12 mouse cellular contexts compared by ENCODE assay signal in genomic region chr8:107671471-107671870, GRCm38 (mm10).
DNase-seq lines count a peak whose midpoint lies in the region; ATAC-seq and TF ChIP-seq lines count a peak whose summit lies in the region.
"Had no signal": no experiment of that assay in that cellular context is flagged by ENCODE, and none has a peak within 500 bp of the region (broad histone marks: within the 10 kb centered on the region; RNA-seq: fewer than 3 reads in every experiment).

No protein-coding gene starts in this region.

- H3K4me3 ChIP-seq in kidney, adult 2 months (ENCODE audit: insufficient read depth, low read depth, low read length), result no peak overlapping the region
- no peak overlapping the region for H3K4me3 ChIP-seq in embryonic facial prominence, embryonic 13.5 days
- H3K4me3 ChIP-seq in hindbrain, embryonic 12.5 days, result no peak overlapping the region
- no peak overlapping the region for H3K4me3 ChIP-seq in neural tube, embryonic 11.5 days (ENCODE audit: low read depth, low read length)
- H3K4me3 ChIP-seq in cerebellum, adult 2 months (replicated peaks; ENCODE audit: insufficient read depth, low read depth, low read length), result no peak overlapping the region

- no peak overlapping the region for H3K9ac ChIP-seq in embryonic facial prominence, embryonic 13.5 days
- H3K9ac ChIP-seq in hindbrain, embryonic 12.5 days, result no peak overlapping the region
- H3K9ac ChIP-seq in neural tube, embryonic 11.5 days (ENCODE audit: low read length), result no peak overlapping the region

- no peaks in the 10 kb centered on the region for H3K9me3 ChIP-seq in embryonic facial prominence, embryonic 13.5 days
- H3K9me3 ChIP-seq in hindbrain, embryonic 12.5 days (replicated peaks), result no peaks in the 10 kb centered on the region
- no peaks in the 10 kb centered on the region for H3K9me3 ChIP-seq in neural tube, embryonic 11.5 days (ENCODE audit: control insufficient read depth, low read length)

- no peak overlapping the region for H3K27ac ChIP-seq in kidney, adult 2 months (ENCODE audit: insufficient read depth, low read depth, low read length)
- H3K27ac ChIP-seq in embryonic facial prominence, embryonic 13.5 days, result no peak overlapping the region
- H3K27ac ChIP-seq in hindbrain, embryonic 12.5 days, result no peak overlapping the region
- no peak overlapping the region for H3K27ac ChIP-seq in neural tube, embryonic 11.5 days (ENCODE audit: low read depth, low read length)
- H3K27ac ChIP-seq in cerebellum, adult 2 months (ENCODE audit: insufficient read depth, low read length), result no peak overlapping the region

- 53% methylated on average over 8 of the region's 8 CpGs for WGBS in kidney, adult 2 months
- 26% methylated on average over 8 of the region's 8 CpGs for WGBS in embryonic facial prominence, embryonic 13.5 days
- WGBS in hindbrain, embryonic 12.5 days, result 33% methylated on average over 8 of the region's 8 CpGs
- WGBS in neural tube, embryonic 11.5 days, result 34% methylated on average over 8 of the region's 8 CpGs
- WGBS in cerebellum, adult 2 months, result 2% methylated on average over 8 of the region's 8 CpGs

- 0 out of 2 replicates have a peak, but pooled peaks have one; percentile 64 for ATAC-seq in embryonic facial prominence, embryonic 13.5 days (ENCODE audit: insufficient number of reproducible peaks, insufficient read depth, low FRiP score, low TSS enrichment, low read depth)
- ATAC-seq in hindbrain, embryonic 12.5 days (ENCODE audit: low FRiP score), result peak; percentile 73
- peak; percentile 38; the same call in 1 of the 2 replicates for ATAC-seq in neural tube, embryonic 11.5 days (ENCODE audit: insufficient read depth, low FRiP score, low TSS enrichment)
- no peak for ATAC-seq in granulocyte monocyte progenitor cell, adult 5-6 weeks (replicated peaks; ENCODE audit: poor library complexity, severe bottlenecking)
- ATAC-seq: lung, postnatal 0 days had no signal

- no peaks in the 10 kb centered on the region for H3K4me1 ChIP-seq in kidney, adult 2 months (ENCODE audit: control insufficient read depth, insufficient read depth, low read length)
- peaks cover 18% of the 10 kb centered on the region for H3K4me1 ChIP-seq in embryonic facial prominence, embryonic 13.5 days
- 0 out of 2 replicates have a peak, but pooled peaks cover 8% of the 10 kb centered on the region for H3K4me1 ChIP-seq in hindbrain, embryonic 12.5 days
- H3K4me1 ChIP-seq in neural tube, embryonic 11.5 days (ENCODE audit: control insufficient read depth, insufficient read depth, low read length), result no peaks in the 10 kb centered on the region; the same call in 1 of the 2 replicates
- no peaks in the 10 kb centered on the region for H3K4me1 ChIP-seq in cerebellum, adult 2 months (ENCODE audit: control insufficient read depth, insufficient read depth, low read length)

- TF ChIP-seq POLR2A in kidney, adult 2 months (IDR thresholded peaks at IDR 0.05; ENCODE audit: low read depth, low read length), result no peak
- no peak for TF ChIP-seq POLR2A in cerebellum, adult 2 months (IDR thresholded peaks at IDR 0.05; ENCODE audit: borderline replicate concordance, insufficient read depth, low read length)

- H3K36me3 ChIP-seq in kidney, adult 2 months (ENCODE audit: control insufficient read depth, insufficient read depth, low read length), result no peaks in the 10 kb centered on the region
- no peaks in the 10 kb centered on the region for H3K36me3 ChIP-seq in embryonic facial prominence, embryonic 13.5 days
- H3K36me3 ChIP-seq in hindbrain, embryonic 12.5 days, result no peaks in the 10 kb centered on the region
- H3K36me3 ChIP-seq in neural tube, embryonic 11.5 days (ENCODE audit: control insufficient read depth, insufficient read depth, low read length), result no peaks in the 10 kb centered on the region

- no peak for TF ChIP-seq CTCF in kidney, adult 2 months (conservative IDR thresholded peaks at IDR 0.05; ENCODE audit: insufficient read depth, insufficient read length, low read depth, low read length)
- TF ChIP-seq CTCF in cerebellum, adult 2 months (IDR thresholded peaks at IDR 0.05; ENCODE audit: borderline replicate concordance, insufficient read depth, low read depth, low read length), result no peak

- peak overlapping the region; percentile 21 for H3K4me2 ChIP-seq in embryonic facial prominence, embryonic 13.5 days
- no peak overlapping the region for H3K4me2 ChIP-seq in hindbrain, embryonic 12.5 days (replicated peaks)
- no peak overlapping the region for H3K4me2 ChIP-seq in neural tube, embryonic 11.5 days (ENCODE audit: low read depth)

- peak; percentile 12 to 20 for DNase-seq in kidney, postnatal 4 days
- no peak for DNase-seq in kidney, adult 2 months
- DNase-seq in neural tube, embryonic 11.5 days (ENCODE audit: low spot score), result peak; percentile 50
- DNase-seq in cerebellum, adult 2 months, result no peak
- no peak for DNase-seq in ovary, adult 18-20 months (ENCODE audit: low spot score)
- DNase-seq: cerebellum, adult 11-12 months; kidney, postnatal 25 days; thymus, postnatal 4 days had no signal

- no peaks in the 10 kb centered on the region for H3K27me3 ChIP-seq in kidney, adult 2 months (replicated peaks; ENCODE audit: control insufficient read depth, insufficient read depth, low read length)
- H3K27me3 ChIP-seq in embryonic facial prominence, embryonic 13.5 days, result peaks cover 3% of the 10 kb centered on the region; the same call in 1 of the 2 replicates
- no peaks in the 10 kb centered on the region for H3K27me3 ChIP-seq in hindbrain, embryonic 12.5 days
- no peaks in the 10 kb centered on the region for H3K27me3 ChIP-seq in neural tube, embryonic 11.5 days (ENCODE audit: control insufficient read depth, insufficient read depth, low read length)
- no peaks in the 10 kb centered on the region; the same call in 1 of the 2 replicates for H3K27me3 ChIP-seq in cerebellum, adult 2 months (ENCODE audit: control insufficient read depth, insufficient read depth, low read length)

Comparison
In these comparisons a context has a peak if more than half of its experiments do, and no peak if none do; other contexts are left out.
1. DNase-seq: peak in kidney, postnatal 4 days (2 of 2) and neural tube, embryonic 11.5 days (single experiment); none in kidney, adult 2 months (single experiment), cerebellum, adult 2 months (0 of 2) and ovary, adult 18-20 months (single experiment).